Mouse (Mus musculus) monocyte, adult 2 months (primary cell): Measurements from ENCODE around the gene Gm43738.

Experiments
- DNase-seq, 2 experiments: peaks; one replicate each; pipeline ENCODE4 v3.0.0; 2022; ENCODE audit warnings: low spot score in 2 of 2, low read depth in 1 of 2

Gene Gm43738

DNA sequence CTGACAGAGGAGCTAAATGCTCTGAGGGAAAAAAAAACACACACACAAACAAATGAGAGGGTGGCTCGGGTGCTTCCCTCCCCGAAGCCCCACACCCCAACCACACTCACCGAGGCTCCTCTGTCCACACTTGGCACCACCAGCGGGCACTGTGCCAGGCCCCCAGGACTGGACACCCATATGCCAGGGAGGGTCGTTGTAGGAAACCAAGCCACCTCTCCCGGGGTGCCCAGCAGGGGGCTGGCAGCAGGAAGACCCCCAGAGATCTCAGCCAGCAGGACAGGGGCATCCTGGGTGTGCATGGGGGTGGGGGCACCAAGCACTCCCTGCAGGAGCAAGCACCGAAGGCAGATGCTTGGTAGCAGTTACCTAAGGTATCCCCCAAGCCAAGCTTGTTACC is at the start of gene Gm43738:
Gene Gm43738, minus strand, starts transcription at position 289 of the 400 bp plus-strand sequence.
- no peak for DNase-seq

- DNase-seq: no peak
These were observed 47.7 kb upstream of the Gm43738 start for GRCm38 (mm10) chr3:89148567-89148966.

DNA sequence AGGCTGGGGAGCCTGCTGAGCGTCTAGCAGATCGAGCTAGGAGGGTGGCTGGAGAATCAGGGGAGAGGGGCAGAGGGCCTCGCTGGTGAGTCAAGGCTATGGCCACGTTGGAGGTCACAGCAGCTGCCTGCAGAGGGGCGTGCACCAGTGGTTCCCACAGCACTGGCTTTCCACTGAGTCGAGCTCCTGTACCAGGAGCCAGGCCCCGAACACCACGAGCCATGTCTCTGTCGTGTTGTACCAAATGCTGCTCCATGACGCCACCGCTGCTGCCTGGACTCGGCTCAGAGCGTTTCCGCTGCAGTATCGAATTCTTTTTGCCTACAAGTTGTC is 47.0 kb upstream of the Gm43738 start:
- no peak for DNase-seq

DNA sequence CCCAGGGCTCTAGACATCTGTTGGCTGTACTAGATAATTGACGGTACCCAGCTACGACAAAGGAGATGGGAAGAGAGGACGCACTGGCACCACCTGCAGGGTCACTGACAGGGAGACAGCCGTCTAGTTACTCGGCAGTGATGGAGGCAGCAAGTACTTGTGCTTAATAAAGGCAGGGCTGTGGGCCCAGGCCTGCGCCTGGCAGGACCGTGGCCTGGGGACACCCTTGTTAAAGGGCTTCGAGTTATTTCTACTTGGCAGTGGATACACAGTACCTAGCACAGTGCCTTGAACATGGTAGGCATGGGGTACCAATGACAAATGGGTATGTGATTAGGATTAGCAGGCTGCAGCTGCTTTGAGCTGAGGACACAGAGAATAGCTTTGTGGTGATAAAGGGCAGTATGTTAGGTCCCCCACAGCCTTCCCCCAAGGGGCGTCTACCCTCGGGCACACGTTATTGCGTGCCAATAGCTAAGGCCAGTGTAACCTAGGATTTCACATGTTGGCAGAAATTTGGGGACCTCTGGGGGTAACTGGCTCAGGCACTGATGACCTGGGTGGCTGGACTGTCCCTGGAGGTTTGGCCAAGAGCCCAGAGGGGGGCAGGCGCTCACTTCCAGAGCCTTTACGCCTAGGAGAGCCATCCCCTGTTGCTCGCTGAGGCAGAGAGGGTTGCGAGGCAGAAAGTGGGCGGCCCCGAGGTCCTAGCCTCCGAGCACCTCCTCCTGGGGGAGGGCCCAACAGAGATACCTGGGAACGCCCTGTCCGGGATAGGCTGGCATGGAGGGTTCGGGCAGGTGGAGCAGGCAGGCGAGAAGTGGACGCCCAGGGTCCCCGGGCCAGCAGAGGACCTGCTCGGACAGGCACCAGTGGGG is 46.4 kb upstream of the Gm43738 start:
- DNase-seq: no peak

DNA sequence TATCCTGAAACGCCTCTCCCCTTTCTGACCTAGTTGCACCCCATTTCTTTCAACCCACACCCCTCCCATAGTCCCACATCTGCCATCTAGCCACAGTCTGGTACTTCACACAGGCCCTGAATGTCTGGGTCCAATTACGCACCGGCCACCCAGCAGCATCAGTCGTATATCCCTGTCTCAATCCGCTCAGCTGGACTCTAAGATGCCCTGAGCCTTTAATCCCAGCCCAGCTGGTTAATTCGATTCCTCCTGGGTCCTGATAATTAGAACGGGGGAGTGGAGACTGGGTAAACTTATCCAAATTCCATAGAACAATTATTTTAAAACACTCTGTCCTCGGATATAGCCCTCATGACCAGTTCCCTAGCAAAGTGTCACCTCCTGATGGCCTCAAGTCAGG is 44.7 kb upstream of the Gm43738 start:
- no peak for DNase-seq

- no peak for DNase-seq
These were observed 43.9 kb upstream of the Gm43738 start for GRCm38 (mm10) chr3:89144821-89145220.

DNA sequence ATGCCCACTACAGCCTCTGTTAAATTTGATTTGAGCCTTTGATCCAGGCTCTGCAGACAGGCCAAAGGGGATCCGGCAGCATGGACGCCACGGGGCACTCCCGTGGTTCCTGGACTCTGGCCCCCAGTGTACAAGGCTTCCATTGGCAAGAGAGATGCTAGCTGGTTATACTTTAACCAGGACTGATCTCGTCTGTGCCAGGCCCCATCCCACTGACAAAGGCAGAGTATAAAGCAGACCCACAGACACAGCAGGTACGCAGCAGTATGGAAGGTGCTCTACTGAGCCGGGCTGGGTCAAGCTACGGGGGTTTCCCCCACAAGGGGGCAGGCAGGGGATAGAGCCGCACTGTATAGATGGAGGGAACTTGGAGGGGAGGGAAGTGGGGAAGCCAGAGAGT is 35.5 kb upstream of the Gm43738 start:
- no peak for DNase-seq

DNA sequence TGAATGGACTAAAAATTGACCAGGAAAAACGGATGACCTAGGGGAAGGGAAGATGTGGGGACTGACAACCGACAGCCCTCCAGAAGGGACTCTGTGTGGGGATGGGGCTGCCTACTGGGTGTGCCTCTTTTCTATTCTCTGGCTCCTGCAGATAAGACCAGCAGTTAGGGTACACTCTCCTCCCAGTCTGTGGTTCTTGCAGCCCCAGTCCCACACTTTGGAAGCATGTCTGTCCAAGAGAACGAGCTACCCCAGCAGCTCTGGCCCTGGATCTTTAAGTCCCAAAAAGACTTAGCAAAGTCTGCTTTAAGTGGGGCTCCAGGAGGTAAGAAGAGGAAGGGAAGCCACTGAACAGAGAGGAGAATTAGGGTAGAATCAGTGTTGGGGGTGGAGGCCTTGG is 35.1 kb upstream of the Gm43738 start, which contains the start of gene Pklr:
Gene Pklr, plus strand, starts transcription at position 185 of the 400 bp plus-strand sequence.
- DNase-seq: no peak

DNA sequence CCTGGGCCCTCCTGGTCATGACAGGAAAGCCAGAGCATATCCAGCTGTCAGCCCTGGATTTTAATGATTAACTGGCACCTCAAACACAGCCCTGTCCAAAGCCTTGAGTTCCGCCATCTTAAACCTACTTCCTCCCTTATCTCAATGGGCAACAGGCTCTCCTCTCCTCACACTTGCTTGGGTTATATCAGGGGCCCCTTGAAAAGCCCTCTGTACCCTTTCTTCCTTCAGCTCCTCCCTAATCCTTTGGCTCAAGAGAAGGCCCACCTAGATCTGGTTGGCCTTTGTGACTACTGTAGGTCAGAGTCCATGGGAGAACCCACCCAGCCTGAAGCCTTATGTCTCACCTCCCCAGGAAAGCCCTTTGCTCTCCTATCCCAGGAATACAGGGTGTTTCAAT is 32.9 kb upstream of the Gm43738 start:
- DNase-seq: no peak

- DNase-seq: no peak
These were observed 32.2 kb upstream of the Gm43738 start for GRCm38 (mm10) chr3:89133063-89133450.

DNA sequence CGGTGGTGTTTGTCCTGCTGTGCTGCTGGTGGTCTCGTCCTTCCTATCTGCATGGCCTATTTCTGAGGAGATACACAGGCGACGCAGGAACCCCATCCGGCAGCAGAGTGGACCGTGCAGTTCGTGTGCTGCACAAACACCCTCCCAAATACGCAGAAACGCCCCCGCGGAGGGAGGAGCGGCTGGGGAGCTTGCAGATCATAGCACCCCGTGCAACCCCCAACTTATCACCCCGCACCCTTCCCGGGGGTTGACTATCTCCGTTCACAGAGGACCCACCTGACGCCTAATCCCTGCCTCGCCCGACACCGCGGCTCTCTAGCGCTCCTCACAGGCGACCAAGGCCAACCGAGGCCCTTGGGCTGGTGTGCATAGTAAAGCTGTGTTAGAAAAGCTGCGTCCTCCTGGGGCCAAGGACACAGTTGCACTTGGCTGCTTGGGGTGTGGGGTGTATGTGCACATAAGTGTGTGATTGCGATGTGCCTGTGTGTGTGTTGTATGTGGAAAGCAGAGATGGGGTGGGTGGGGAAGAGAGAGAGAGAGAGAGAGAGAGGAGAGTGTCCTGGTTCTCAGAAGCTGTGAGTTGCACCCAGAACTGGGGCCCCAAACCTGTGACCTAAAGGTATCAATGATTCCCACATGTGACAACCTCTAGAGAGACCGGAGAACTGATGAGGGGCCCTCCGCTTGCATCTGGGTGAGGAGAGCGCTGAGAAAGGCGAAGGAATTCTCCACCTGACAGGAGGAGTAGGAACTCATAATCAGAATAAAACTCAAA is 31.6 kb upstream of the Gm43738 start:
- DNase-seq: no peak

DNA sequence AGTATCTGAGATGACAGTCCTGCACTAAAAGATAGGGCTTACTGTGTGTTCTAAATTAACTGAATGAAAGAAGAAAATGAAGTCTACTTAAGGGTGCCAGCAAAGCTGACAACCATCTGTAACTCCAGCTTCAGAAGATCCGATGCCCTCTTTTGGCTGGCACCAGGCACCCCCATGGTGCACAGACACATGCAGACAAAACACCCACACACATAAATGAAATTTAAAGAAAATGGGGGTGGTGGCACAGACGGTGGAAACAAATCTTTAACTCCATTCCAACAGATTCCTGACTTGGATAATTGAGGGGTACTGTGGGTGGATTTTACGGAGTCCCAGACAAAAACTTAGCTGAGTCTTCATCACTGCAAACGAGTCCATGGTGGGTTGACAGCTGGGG is 30.9 kb upstream of the Gm43738 start:
- no peak for DNase-seq

DNA sequence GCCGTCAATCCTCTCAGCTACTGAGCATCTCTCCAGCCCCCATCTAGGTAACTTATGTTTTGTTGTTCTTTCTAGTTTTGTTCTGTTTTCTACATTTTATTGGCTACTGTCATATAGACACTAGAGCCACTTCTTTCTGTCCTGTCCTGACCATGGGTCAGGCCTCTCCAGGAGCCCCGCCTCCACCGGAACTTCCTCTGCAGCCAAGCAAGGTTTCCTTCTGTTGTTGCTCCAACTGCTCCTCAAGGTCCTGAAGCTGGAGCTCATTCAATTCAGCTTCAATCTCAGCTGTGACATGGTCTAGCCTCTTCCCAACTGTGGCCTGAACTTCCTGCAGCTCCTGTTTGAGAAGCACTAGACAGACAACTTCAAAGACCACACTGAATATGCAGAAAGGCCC is 29.0 kb upstream of the Gm43738 start:
- no peak for DNase-seq

DNA sequence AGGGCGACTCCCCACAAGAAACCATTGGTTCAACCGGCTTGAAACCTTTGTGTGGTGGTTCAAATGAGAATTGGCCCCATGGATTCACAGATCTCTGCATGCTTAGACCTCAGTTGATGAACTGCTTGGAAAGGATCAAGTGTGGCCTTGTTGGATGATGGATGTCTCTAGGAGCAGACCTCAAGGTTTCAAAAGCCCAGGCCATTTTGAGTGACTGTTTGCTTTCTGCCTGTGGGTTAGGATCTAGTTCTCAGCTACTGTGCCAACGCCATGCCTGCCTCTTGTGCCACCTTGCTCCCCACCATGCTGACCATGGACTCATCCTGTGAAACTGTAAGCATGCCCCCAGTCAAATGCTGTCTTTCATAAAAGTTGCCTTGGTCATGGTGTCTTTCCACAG is 25.1 kb upstream of the Gm43738 start:
- no peak for DNase-seq

DNA sequence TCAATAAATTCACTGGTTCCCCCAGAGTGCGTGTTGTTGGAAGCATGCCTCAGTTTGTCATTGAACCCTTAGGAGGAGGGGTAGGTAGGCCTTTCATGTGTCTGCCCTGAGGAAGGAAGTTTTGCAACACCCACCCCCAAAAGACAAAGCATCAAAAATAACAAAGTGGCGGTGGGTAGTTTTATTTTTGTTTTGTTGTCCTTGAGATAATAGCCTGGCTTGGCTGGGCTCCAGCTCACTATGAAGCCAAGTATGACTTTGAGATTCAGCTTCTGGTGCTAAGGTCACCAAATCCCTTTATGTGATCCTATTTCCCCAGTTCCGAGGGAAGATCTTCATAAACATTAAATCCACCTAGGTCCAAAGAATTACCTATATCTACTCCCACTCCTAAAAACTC is 23.3 kb upstream of the Gm43738 start:
- DNase-seq: no peak

DNA sequence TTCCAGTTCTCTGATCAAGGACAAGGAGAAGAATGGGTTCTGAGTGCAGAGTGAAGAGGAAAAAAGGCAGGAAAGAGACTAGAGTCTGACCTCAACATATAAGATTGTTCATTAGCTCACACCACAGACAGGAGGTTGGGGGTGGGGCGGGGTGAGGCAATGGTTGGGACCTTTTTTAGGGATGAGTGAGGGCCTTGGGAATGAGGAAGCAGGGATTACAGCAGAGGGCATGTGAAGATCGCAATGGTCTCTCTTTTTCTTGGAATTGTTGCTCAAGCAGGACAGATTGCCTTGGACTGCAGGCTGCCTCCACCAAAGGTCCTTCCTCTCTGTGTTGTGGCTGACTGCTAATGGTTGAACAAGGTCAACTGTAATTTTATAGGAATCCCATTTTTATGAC is 22.4 kb upstream of the Gm43738 start:
- DNase-seq: no peak

- no peak for DNase-seq
These were observed 14.6 kb upstream of the Gm43738 start for GRCm38 (mm10) chr3:89115522-89115921.

DNA sequence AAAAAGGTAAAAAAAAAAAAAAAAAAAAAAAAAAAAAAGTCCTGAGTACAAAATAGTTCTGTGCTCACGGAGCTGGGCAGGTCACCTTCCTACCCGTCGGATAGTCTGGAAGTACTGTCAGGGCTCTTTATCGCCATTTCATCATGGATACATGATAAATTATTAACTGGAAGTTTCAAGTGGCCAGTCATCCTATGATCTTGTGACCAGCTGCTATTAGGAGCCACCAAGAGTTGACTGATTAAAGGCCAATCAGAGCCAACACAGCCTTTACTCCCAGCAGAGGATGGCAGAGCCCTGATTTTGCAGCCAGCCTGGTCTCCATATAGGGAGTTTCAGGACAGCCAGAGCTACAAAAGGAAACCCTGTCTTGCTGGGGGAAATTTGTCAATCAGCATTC is 12.2 kb upstream of the Gm43738 start:
- no peak for DNase-seq

DNA sequence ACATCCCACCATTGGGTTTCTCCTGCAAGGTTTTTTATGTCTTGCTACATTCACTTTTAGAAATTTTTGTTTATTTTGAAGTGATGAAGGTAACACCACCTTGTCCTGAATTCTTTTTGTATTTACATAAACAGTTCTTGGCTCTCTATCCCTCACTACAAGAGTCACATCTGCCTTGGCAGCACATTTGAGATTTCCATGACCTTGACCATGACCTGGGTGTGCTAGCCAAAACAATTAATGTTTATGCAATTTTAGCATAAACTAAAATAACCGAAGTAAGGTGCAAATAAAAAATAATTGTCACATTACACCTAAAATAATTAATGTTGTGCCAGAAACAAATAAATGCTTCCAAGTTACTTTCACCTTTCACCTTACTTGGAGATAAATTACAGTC is 7.2 kb upstream of the Gm43738 start:
- DNase-seq: no peak

DNA sequence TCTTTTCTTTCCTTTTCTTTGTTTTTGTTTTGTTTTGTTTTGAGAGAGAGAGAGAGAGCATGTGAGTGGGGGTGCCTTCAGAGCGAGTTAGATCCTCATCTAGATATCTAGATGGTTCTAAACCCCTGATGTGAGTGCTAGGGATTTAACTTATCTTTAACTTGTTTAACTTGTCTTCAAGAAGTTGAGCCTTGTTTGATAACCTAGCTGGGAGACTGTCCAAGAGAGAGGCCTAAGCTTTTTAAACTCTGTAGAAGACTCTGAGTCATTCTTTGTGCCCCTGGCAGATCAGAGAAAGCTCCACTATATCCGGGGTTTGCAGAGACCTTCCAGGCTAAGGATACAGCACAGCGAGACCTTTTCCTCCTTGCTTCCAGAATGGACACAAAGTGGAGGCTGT is 6.6 kb upstream of the Gm43738 start:
- DNase-seq: no peak

DNA sequence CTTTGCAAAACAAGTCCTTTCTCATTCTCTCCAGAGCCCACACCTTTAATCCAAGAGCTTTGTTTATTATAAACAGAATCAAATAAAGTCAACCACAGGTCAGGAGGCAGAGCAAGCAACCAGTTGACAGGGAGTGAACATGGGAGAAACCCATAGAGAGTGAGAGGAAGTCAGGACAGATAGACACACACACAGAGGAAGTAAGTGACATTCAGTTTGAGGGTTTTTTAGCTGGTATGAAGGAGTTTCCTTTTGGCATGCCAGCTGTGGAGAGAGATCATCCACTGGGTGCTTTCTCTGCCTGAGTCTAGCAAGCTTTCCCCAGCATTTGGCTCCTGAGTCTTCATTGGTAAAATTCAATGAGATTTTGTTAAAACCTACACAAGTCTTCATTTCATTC is 6.0 kb upstream of the Gm43738 start:
- no peak for DNase-seq

- DNase-seq: no peak
These were observed 2.3 kb upstream of the Gm43738 start for GRCm38 (mm10) chr3:89103291-89103595.
